In genomic region chr12:77054211-77054610, GRCm38 (mm10) we compare ENCODE assay signal across 25 mouse cellular contexts.
DNase-seq lines count a peak whose midpoint lies in the region; ATAC-seq and TF ChIP-seq lines count a peak whose summit lies in the region.
"Had no signal": no experiment of that assay in that cellular context is flagged by ENCODE, and none has a peak within 500 bp of the region (broad histone marks: within the 10 kb centered on the region; RNA-seq: fewer than 3 reads in every experiment).

No protein-coding gene starts in this region.

- no peak for TF ChIP-seq POLR2A in brain, embryonic 14.5 days (IDR thresholded peaks at IDR 0.05; ENCODE audit: borderline replicate concordance, extremely low read depth, insufficient read depth, insufficient read length, poor library complexity, severe bottlenecking)

- WGBS in midbrain, embryonic 11.5 days = 93% methylated on average over 7 of the region's 7 CpGs
- WGBS in midbrain, embryonic 16.5 days = 93% methylated on average over 7 of the region's 7 CpGs

- ATAC-seq in midbrain, embryonic 11.5 days (ENCODE audit: low FRiP score) = no peak
- no peak for ATAC-seq in midbrain, embryonic 16.5 days
- ATAC-seq: forebrain, embryonic 15.5 days; hindbrain, embryonic 16.5 days; intestine, embryonic 15.5 days; Patski had no signal

- no peak overlapping the region for H3K27ac ChIP-seq in midbrain, embryonic 11.5 days (ENCODE audit: low read depth, low read length)
- no peak overlapping the region for H3K27ac ChIP-seq in midbrain, embryonic 16.5 days (ENCODE audit: low read length)
- H3K27ac ChIP-seq: embryonic facial prominence, embryonic 10.5 days; embryonic facial prominence, embryonic 13.5 days; forebrain, embryonic 12.5 days; forebrain, embryonic 15.5 days; heart, embryonic 15.5 days; hindbrain, embryonic 10.5 days; hindbrain, embryonic 13.5 days; intestine, embryonic 15.5 days had no signal

- no peak overlapping the region for H3K9ac ChIP-seq in midbrain, embryonic 11.5 days (ENCODE audit: low read length)
- no peak overlapping the region for H3K9ac ChIP-seq in midbrain, embryonic 16.5 days (ENCODE audit: low read depth, low read length)
- H3K9ac ChIP-seq: embryonic facial prominence, embryonic 13.5 days; forebrain, embryonic 12.5 days; forebrain, embryonic 15.5 days; heart, embryonic 12.5 days; heart, embryonic 15.5 days; hindbrain, embryonic 13.5 days; intestine, embryonic 15.5 days had no signal

- H3K4me1 ChIP-seq in midbrain, embryonic 11.5 days (ENCODE audit: control insufficient read depth, insufficient read depth, low read length) = no peaks in the 10 kb centered on the region
- H3K4me1 ChIP-seq in midbrain, embryonic 16.5 days (ENCODE audit: control insufficient read depth, insufficient read depth, low read length) = no peaks in the 10 kb centered on the region
- H3K4me1 ChIP-seq: embryonic facial prominence, embryonic 13.5 days; forebrain, embryonic 12.5 days; forebrain, embryonic 15.5 days; hindbrain, embryonic 13.5 days had no signal

- H3K27me3 ChIP-seq in midbrain, embryonic 11.5 days (ENCODE audit: control insufficient read depth, insufficient read depth, low read length) = no peaks in the 10 kb centered on the region; the same call in 1 of the 2 replicates
- H3K27me3 ChIP-seq in midbrain, embryonic 16.5 days (ENCODE audit: control insufficient read depth, insufficient read depth, low read depth, low read length) = no peaks in the 10 kb centered on the region
- H3K27me3 ChIP-seq: forebrain, embryonic 12.5 days; forebrain, embryonic 15.5 days; intestine, embryonic 15.5 days; Patski had no signal

- H3K9me3 ChIP-seq in midbrain, embryonic 11.5 days (ENCODE audit: control insufficient read depth, low read length) = no peaks in the 10 kb centered on the region
- no peaks in the 10 kb centered on the region for H3K9me3 ChIP-seq in midbrain, embryonic 16.5 days (replicated peaks; ENCODE audit: control insufficient read depth, low read length, poor library complexity, severe bottlenecking)
- H3K9me3 ChIP-seq: embryonic facial prominence, embryonic 10.5 days; embryonic facial prominence, embryonic 13.5 days; forebrain, embryonic 12.5 days; forebrain, embryonic 15.5 days; heart, embryonic 12.5 days; heart, embryonic 15.5 days; hindbrain, embryonic 10.5 days; hindbrain, embryonic 13.5 days; intestine, embryonic 15.5 days had no signal

- H3K36me3 ChIP-seq in midbrain, embryonic 11.5 days (ENCODE audit: control insufficient read depth, insufficient read depth, low read length) = no peaks in the 10 kb centered on the region
- H3K36me3 ChIP-seq in midbrain, embryonic 16.5 days (ENCODE audit: control insufficient read depth, insufficient read depth, low read length) = no peaks in the 10 kb centered on the region
- H3K36me3 ChIP-seq: embryonic facial prominence, embryonic 10.5 days; embryonic facial prominence, embryonic 13.5 days; forebrain, embryonic 12.5 days; forebrain, embryonic 15.5 days; heart, embryonic 12.5 days; heart, embryonic 15.5 days; hindbrain, embryonic 10.5 days; hindbrain, embryonic 13.5 days; intestine, embryonic 15.5 days had no signal

- no peak overlapping the region for H3K4me2 ChIP-seq in midbrain, embryonic 11.5 days
- no peak overlapping the region for H3K4me2 ChIP-seq in midbrain, embryonic 16.5 days (ENCODE audit: low read length)
- H3K4me2 ChIP-seq: embryonic facial prominence, embryonic 13.5 days; forebrain, embryonic 12.5 days; forebrain, embryonic 15.5 days; heart, embryonic 12.5 days; heart, embryonic 15.5 days; hindbrain, embryonic 13.5 days; intestine, embryonic 15.5 days had no signal

- DNase-seq in cerebellum, postnatal 10 days = peak; percentile 56 to 58
- no peak for DNase-seq in cerebellum, adult 9-10 months
- peak; percentile 35 for DNase-seq in midbrain, embryonic 11.5 days (ENCODE audit: low spot score, missing footprints)
- peak; percentile 27 for DNase-seq in brain, embryonic 14.5 days (ENCODE audit: low read depth)
- DNase-seq in urinary bladder, postnatal 25 days (ENCODE audit: low spot score) = no peak
- DNase-seq: adrenal gland, adult 2 months; adrenal gland, postnatal 14 days; cerebellum, adult 18-20 months; cerebellum, postnatal 36 days; embryo, embryonic 11 days; gastrocnemius, postnatal 25 days; heart, postnatal 36 days had no signal

- H3K4me3 ChIP-seq in midbrain, embryonic 11.5 days (ENCODE audit: low read depth, low read length) = no peak overlapping the region
- no peak overlapping the region for H3K4me3 ChIP-seq in midbrain, embryonic 16.5 days (ENCODE audit: low read depth, low read length)
- H3K4me3 ChIP-seq: embryonic facial prominence, embryonic 10.5 days; embryonic facial prominence, embryonic 13.5 days; erythroblast, embryonic 14.5 days; forebrain, embryonic 12.5 days; forebrain, embryonic 15.5 days; heart, embryonic 12.5 days; heart, embryonic 15.5 days; hindbrain, embryonic 10.5 days; hindbrain, embryonic 13.5 days; intestine, embryonic 15.5 days had no signal

- no peak for TF ChIP-seq CTCF in brain, embryonic 14.5 days (IDR thresholded peaks at IDR 0.05; ENCODE audit: borderline replicate concordance, extremely low read depth, insufficient read depth, insufficient read length)

Comparison
In these comparisons a context has a peak if more than half of its experiments do, and no peak if none do; other contexts are left out.
1. DNase-seq: peak in cerebellum, postnatal 10 days (2 of 2), midbrain, embryonic 11.5 days (single experiment) and brain, embryonic 14.5 days (single experiment); none in cerebellum, adult 9-10 months (single experiment) and urinary bladder, postnatal 25 days (single experiment).